Mouse (Mus musculus): ENCODE results near the gene Galnt18. TPM values are rescaled to one million over a fixed set of nuclear protein-coding genes. Genes with fewer than 3 reads are reported as not detected.
A peak's percentile ranks its signal among the peaks of the same experiment; 100 is the strongest.

Gene Galnt18
- total RNA-seq, 2 experiments from 2014 or later = 55.7 to 62.1 TPM

DNA sequence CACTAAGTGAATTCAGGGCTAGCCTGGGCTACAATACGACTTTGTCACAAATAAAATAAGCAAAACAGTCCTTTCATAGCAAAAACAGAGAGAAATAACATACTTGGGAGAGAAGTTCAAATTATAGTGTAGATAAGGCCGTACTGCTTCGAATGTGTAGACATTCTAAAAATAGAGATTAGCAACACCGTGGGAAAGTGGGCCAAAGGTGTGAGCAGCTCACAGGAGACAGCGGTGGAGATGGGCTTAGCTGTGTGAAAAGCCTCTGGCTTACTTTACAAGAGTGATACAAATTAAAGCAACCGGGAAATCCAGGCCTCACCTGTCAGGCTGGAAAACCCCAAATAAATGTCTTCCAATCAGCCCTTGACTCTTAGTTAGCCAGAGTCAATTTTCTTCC is 241.8 kb downstream of the Galnt18 start:
- no peak overlapping the region for H3K27ac ChIP-seq
- no peak for TF ChIP-seq CTCF (conservative IDR thresholded peaks at IDR 0.05)
- DNase-seq (ENCODE audit: low spot score in 2 of 2) = no peak
- H3K4me3 ChIP-seq = no peak overlapping the region

DNA sequence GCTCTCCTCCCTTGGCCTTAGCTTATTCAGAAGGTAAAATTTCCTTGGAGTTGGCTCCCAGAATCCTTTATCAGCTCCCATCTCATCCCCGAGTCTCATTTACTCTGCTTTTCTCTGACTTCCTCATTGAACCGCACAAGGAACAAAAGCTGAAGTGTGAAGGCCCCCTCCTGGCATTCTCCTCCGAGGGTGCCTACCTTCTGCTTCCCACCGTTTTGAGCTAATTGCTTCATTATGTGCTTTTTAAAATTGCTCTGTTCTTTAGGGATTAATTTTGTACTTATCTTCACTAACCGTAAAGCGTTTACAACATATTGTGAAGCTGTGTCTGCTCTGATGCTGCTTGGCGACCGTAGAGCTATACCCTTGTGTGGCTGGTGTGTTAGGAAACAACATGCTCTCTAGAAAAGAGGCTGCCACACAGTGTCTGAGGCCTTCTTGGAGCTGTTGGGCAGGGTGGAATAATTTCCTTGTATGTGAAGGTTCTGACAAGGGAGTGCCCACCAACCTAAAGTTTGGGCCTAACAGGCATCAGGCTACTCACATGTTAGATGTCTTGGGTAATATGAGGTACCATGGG is 244.9 kb downstream of the Galnt18 start:
- TF ChIP-seq CTCF (conservative IDR thresholded peaks at IDR 0.05) = no peak
- Histone ChIP-seq H3K4me3 (no peak overlapping the region), H3K27ac (no peak overlapping the region)
- DNase-seq (ENCODE audit: low spot score in 2 of 2) = no peak

DNA sequence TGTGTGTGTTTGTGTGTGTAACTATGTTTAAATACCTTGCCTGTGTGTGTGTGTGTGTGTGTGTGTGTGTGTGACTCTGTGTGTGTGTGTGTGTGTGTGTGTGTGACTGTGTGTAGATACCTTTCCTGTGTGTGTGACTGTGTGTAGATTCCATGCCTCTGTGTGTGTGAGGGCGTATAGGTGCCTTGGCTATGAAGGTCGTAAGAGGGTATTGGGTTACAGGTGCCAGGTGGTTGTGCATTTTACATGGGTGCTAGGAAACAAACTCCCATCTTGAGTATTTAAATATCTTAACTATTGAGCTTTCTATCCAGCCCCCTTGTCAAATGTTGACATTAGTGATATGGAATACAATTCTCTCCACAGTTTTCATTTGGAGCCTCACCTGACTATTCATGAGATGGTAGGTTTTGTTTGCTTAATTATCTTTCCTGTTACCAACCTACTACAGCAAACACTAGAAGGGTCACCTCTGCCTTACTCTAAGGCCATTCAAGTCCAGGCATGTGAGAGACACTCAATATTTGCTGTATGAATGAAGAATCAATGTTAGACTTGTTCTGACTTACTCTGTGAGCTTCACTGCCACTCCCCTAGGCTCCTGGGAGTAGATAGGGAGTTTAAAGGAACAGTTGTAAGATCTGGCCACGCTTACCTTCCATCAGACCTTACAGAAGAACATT is 250.7 kb downstream of the Galnt18 start:
- DNase-seq (ENCODE audit: low spot score in 2 of 2) = no peak
- TF ChIP-seq CTCF (conservative IDR thresholded peaks at IDR 0.05) = no peak

DNA sequence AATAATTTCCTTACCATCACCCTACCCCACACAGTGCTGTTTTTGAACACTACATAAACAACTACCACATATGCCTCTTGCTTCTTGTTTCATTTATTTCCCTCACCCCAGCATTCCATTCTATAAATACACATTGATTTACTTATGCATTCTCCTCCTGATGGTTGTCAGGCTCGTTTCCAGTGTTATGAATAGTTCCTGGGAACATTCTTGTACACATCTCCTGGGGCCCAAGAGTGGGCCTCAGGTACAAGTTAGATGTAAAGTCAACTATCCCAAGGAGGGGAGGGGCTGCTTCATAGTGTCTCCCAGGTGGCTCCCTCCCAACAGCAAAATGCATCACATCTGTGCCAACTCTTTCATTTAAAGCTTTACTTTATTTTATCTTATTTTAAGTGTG is 251.3 kb downstream of the Galnt18 start:
- no peak overlapping the region for H3K4me3 ChIP-seq
- H3K27ac ChIP-seq = no peak overlapping the region
- DNase-seq (ENCODE audit: low spot score in 2 of 2) = no peak
- TF ChIP-seq CTCF (conservative IDR thresholded peaks at IDR 0.05) = no peak

More for the DNA sequence above, 250.7 kb downstream of the Galnt18 start:
- Histone ChIP-seq H3K4me3 (no peak overlapping the region), H3K27ac (no peak overlapping the region)

DNA sequence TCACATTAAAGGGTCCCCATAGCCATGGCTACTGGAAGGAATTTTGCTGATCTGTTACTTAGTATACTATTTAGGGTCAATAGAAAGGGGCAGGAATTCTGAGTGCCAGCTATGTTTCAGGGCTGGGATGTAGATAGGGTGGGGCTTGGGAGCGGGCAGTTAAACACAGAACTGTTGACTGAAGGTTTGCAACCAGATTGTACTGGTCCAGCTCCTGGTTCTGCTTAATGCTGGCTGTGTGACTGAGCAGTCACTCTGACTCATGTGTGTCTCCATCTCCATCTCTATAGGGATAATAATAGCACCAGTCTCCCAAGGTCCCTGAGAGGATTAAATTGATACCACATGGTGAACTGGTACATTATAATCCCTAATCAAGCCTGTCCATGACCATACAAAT is 258.9 kb downstream of the Galnt18 start:
- no peak for DNase-seq (ENCODE audit: low spot score in 2 of 2)
- H3K4me3 ChIP-seq = no peak overlapping the region
- no peak overlapping the region for H3K27ac ChIP-seq
- no peak for TF ChIP-seq CTCF (conservative IDR thresholded peaks at IDR 0.05)

DNA sequence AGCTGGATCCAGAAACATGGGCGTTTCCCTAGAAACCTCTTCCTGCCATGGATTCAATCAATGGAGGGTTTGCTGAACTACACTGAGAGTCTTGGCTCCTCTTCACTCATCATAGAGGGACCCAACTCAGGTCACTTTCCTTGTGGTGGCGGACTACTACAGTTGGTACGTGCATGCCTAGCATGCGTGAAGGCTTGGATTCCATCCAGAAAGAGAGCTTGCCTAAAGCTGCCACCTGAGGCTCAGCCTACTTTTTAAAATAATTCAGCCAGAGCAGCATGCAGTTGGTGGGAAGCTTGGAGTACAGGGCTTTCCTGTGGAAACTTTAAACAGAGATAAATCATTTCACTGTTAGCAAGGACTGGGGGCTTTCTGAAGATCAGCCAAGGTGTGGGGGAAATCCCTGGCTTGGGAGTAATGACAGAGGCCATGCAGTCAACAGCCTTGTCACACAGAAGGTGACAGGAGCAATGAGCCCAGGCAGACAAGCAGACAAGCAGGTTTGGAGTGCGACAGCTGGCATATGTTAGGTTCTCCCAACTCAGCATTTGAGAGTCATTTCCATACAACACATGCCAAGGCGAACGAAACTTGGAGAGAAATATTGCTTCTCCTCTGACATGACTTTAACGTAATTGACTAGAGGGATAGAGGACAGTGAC is 261.1 kb downstream of the Galnt18 start:
- DNase-seq (ENCODE audit: low spot score in 2 of 2) = peak in 1 of 2 experiments; percentile 16
- H3K27ac ChIP-seq = peak overlapping the region; percentile 3
- H3K4me3 ChIP-seq = no peak overlapping the region
- TF ChIP-seq CTCF (conservative IDR thresholded peaks at IDR 0.05) = no peak

DNA sequence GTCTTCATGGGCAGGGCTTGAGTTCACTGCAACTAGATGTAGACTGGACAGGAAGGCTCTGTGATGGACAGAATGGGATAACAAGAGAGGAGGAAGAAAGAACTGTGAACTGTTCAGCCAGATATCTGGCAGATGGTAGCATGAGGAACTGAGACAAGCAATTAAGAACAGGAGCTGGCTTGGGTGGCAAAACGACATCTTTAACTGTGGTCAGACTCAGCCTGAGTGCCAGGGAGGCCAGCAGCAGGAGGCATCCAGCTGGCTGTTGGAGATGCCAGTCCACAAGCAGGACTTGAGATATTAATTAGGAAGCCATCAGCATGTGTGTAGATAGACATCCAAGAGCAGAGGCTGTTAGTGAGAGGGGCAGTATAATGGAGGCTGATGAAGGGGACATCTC is 262.9 kb downstream of the Galnt18 start:
- Histone ChIP-seq H3K4me3 (no peak overlapping the region), H3K27ac (no peak overlapping the region)
- no peak for DNase-seq (ENCODE audit: low spot score in 2 of 2)
- TF ChIP-seq CTCF (conservative IDR thresholded peaks at IDR 0.05) = no peak

DNA sequence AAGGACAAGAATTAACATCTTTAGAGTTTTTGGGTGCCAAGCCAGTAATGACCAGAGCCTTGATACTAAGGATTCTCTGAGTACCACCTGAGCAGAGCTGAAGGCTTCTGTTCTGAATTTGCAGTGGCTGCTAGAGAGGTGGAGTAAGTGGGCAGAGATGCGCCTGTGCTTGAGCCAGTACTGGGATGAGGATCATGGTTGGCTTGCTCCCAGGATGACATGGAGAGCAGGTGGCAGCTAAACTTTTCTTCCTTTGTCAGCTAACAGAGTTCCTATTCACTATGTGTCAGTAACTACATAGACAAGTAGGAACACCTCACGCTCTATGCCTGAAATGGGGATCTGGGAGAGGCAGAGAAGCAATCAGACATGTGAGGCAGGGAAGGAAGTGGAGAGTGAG is 264.3 kb downstream of the Galnt18 start:
- H3K4me3 ChIP-seq = no peak overlapping the region
- no peak for TF ChIP-seq CTCF (conservative IDR thresholded peaks at IDR 0.05)

DNA sequence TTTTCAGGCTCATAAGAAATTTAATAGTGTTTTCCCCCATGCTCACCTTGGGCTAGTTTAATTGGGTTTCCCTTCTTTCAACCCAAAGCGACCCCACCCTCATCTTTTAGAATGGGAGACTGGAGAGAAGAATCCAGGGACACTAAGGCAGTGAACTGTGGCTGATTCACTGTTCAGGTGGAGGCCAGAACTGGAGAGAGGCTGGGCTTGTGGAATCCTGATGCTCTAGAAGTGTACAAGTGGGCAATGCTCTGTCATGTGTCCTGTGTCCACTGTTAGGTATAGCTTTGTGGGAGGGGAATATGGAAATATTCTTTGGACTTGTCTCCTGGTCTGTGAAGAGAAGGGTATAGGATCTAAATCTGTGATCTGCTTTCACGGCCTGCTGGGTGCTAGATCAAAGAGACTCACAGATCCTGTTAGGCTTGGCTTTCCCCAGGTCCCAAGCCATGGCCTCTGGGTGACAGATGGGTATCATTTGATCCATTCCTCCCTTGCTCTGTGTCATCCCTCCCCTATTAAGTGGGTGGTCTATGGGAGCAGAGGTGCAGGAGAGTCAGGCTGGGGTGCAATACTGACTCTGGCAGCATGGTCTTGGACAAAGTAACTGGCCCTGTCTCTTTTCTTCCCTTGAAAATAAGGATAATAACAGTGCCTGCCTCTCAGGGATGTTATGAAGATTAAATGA is 270.5 kb downstream of the Galnt18 start:
- Histone ChIP-seq H3K27ac (no peak overlapping the region), H3K4me3 (no peak overlapping the region)
- TF ChIP-seq CTCF (conservative IDR thresholded peaks at IDR 0.05) = no peak
- DNase-seq (ENCODE audit: low spot score in 2 of 2) = no peak

More for the DNA sequence above, 264.3 kb downstream of the Galnt18 start:
- no peak overlapping the region for H3K27ac ChIP-seq
- no peak for DNase-seq (ENCODE audit: low spot score in 2 of 2)

DNA sequence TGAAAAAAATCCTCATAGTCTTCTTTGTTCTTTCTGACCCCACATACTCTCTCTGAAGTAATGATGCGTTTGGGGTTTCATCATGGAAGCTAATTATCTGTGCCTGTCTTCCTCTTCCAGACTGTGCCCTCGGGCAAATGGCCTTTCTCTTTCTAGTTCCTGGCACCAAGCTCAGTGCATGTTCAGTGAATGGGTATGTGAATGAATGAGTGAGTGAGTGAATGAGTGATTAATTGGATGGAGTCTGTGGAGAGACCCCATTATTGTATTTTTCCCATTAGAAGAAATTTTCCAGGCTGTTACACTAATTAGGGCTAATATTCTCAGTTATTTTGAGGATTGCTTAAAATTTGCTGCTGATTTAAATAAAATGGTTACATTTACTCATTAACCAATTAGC is 279.2 kb downstream of the Galnt18 start:
- no peak for TF ChIP-seq CTCF (conservative IDR thresholded peaks at IDR 0.05)
- DNase-seq (ENCODE audit: low spot score in 2 of 2) = no peak
- Histone ChIP-seq H3K4me3 (no peak overlapping the region), H3K27ac (no peak overlapping the region)

DNA sequence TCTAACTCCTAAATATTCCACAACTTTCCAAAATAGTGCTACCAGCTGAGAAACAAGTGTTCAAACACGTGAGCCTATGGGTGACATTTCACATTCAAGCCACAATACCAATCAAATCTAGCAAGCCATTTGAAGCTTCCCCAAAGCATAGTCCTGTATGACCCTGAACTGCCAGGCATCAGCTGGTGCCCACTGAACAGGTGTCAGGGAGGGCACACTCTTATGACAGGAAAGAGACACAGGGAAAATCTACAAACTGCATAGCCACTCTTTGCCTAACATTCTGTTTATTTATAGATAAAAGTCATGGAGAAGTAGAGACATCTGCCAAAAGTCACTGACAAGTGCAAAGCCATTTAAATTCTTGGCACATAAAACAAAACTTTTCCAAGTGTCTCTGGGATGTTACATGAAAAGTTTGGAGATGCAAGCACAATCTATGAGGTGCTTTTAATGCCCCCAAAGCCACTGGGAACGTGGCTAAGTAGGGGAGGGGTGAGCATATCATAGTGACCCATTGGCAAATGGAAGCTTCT is 280.5 kb downstream of the Galnt18 start:
- no peak for DNase-seq (ENCODE audit: low spot score in 2 of 2)
- no peak for TF ChIP-seq CTCF (conservative IDR thresholded peaks at IDR 0.05)
- Histone ChIP-seq H3K4me3 (no peak overlapping the region), H3K27ac (no peak overlapping the region)

DNA sequence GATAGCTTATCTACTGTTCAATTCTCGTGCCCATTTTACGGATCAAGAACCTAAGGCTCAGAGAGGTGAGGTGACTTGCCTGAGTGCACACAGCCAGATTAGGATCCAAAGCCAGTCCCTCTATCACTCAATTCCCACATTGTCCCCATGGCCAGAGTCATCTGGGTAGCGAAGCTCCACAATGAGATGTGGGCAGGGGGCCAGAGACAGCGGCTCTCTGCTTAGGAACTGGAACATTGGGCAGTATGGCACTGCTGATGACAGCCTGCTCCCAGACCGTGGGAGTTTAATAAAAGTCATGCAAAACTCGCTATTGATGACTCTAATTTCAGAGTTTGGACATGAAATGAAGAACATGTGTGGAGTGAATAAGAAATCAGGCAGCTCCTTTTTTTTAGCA is 282.6 kb downstream of the Galnt18 start:
- H3K27ac ChIP-seq = peak overlapping the region; percentile 54
- no peak for TF ChIP-seq CTCF (conservative IDR thresholded peaks at IDR 0.05)
- peak in 1 of 2 experiments; percentile 23 for DNase-seq (ENCODE audit: low spot score in 2 of 2)
- no peak overlapping the region for H3K4me3 ChIP-seq
